Mouse (Mus musculus): ENCODE measurements around the gene Clic4.

Gene Clic4

DNA sequence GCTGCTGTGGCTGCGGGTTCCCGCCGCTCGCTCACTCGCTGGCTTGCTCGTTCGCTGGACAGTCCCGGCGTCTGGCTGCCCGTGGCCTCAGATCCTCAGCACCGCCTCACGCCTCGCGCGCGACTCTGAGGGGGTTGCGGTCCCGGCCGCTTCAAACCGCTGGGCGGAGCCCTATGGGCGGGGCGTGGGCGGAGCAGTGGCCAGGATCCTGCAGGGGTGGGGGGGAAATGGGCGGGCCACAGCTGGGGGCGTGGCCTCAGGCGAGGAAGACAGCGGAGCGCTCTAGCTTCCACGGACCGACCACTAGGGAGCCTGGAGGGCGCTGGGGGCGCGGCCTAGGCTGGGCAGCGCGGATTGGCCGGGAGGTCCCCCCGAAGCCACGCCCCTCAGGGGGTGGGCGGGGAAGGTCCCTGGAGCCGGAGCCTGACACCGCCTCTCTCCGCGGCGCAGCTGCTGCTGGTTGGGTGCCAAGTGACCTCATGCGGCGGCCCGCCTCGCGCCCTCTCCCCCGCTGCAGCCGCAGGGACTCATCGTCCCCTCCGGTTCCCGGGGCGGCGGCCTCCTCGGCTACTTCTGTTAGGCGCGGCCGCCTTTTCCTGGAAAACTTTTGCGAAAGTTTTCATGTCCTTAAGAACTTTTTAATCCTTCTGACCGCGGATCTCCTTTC lies at the start of gene Clic4:
Gene Clic4, minus strand, starts transcription at position 175 of the 667 bp plus-strand sequence.
- peak; percentile 93 to 95 for DNase-seq (ENCODE audit: low spot score in 2 of 2)

GRCm38 (mm10) chr4:135317966-135318365 lies 45.4 kb upstream of the Clic4 start:
- peak in 1 of 2 experiments; percentile 70 for DNase-seq (ENCODE audit: low spot score in 2 of 2)

DNA sequence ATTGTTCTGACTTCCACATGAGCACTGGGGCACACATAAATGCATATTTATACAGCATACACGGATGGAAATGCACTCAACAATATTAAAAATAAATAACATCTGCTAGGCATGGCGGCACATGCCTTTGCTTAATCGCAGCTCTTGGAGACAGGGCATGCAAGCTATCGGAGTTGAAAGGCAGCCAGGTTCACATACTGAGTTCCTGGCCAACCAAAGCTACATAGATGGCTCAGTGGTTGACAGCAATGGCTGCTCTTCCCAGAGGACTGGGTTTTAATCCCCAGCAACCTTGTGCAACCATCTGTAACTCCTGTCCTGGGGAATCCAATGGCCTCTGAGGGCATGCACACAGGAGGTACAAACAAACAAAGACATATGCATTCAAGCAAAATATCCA lies 44.9 kb upstream of the Clic4 start:
- no peak for DNase-seq (ENCODE audit: low spot score in 2 of 2)

DNA sequence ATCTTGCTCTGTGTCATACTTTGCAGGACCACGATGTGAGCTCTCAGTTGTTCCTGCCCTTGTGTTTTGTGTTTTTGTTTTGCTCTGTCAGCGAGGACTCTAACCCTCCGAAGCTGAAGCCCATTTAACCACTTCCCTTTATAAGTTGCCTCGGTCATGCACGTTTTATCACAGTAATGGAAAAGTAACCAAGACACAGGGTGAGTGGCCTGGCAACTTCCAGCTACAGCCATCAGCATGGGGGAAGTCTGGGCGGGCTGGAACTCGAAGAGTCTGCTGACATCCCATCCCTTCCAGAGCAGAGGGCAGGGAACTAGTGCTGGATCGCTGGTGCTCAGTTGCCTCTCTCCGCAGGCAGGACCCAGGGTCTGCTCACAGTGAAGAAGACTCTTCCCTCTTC lies 42.7 kb upstream of the Clic4 start:
- no peak for DNase-seq (ENCODE audit: low spot score in 2 of 2)

- no peak for DNase-seq (ENCODE audit: low spot score in 2 of 2)
Measured at GRCm38 (mm10) chr4:135314419-135314832, 41.8 kb upstream of the Clic4 start.

- peak in 1 of 2 experiments; percentile 34 for DNase-seq (ENCODE audit: low spot score in 2 of 2)
Measured at GRCm38 (mm10) chr4:135313761-135314241, 41.2 kb upstream of the Clic4 start.

GRCm38 (mm10) chr4:135313111-135313691 lies 40.6 kb upstream of the Clic4 start:
- DNase-seq (ENCODE audit: low spot score in 2 of 2): no peak

- DNase-seq (ENCODE audit: low spot score in 2 of 2): peak in 1 of 2 experiments; percentile 32
Measured at GRCm38 (mm10) chr4:135312706-135313105, 40.1 kb upstream of the Clic4 start.

- no peak for DNase-seq (ENCODE audit: low spot score in 2 of 2)
Measured at GRCm38 (mm10) chr4:135310371-135310770, 37.8 kb upstream of the Clic4 start.

DNA sequence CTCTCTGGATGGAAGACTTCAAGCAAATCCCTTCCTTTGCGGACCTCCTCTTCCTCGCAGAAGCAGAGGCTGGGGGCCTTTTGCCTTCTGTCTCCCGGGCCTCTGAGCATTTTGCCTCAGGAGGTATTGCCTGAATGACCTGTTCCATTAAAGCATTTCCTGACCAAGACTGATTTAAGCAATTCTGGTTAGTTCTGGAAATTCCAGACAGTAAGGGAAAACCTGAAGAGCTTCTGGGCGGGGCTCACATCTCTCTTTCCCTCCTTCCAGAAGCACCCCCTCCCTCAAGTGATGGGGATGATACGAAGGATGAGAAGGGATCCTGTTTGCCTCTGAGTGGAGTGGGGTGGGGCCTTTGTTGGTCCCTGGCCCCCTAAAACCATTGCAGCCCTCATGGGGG lies 37.1 kb upstream of the Clic4 start:
- no peak for DNase-seq (ENCODE audit: low spot score in 2 of 2)

DNA sequence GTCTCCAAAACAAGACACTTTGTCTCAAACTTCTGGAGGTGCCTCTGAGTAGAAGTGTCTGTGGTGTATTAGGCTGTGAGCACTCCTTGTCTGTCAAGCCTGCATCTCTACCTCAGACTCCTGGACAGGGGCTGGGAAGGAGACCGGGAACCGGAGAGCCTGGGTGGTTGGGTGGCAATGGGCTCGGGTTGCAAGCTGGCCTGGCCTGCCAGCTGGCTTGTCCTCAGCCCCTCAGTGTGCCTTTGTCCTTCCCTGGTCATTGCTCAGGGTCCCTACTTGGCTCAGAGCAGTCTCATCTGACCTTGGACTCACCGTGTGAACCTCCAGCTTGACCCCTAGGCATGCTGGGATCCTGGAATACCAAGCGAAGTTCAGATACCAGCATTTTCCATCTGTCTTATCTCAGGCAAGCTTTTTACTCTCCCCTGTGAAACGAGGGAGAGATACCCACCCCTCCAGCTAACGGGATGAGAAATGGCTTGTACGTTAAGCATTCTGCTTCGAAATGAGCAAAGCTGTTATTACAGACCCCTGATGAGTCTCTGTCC lies 36.6 kb upstream of the Clic4 start:
- no peak for DNase-seq (ENCODE audit: low spot score in 2 of 2)

DNA sequence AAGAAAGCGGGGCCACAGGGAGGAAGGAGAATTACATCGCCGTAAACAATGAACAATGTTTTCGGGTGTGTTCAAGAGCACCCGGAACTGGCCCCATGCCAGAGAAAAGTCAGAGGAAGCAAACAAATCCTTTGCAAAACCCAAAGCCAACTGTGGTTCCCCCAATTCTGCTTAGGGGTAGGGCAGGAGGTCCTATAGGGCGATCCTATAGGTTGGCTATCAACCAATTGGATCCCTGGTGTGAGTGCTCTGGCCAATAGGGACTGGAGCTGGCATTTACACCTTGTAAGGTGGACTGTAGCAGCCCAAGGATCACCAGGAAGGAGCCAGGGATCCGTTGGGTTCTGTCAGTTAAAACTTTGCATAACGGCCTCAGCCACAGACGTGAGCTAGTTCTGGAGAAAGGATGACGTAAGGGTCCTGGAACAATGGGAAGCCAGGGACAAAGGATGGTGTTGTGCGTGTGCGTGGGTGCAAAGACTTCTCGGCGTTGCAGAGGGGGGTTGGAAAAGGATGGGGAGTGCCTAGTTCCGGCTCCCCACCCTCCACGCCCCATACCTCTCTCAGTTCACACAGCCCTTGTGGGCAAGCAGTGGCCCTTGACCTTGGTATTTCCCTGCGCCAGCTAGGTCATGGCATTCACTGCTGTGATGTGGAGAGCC lies 34.5 kb upstream of the Clic4 start:
- no peak for DNase-seq (ENCODE audit: low spot score in 2 of 2)

DNA sequence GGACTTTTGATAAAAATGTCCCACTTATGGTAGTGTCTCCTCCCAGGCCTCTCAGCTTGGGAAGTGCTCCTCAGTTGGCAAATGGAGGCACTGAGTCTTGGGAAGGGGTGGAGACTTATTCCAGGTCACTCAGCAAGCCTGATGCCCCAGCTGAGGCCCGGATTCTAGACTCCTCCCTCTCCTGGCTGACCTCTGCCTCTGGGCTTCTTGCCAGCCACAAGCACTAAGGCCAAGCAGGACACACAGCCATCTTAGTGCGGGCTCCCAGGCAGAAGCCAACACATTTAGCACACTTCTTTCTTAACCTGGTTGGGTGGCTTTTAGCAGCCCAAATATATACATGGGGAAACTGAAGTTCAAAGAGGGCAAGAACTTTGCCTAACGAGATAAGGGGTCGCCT lies 33.9 kb upstream of the Clic4 start:
- DNase-seq (ENCODE audit: low spot score in 2 of 2): no peak

GRCm38 (mm10) chr4:135302261-135302660 lies 29.6 kb upstream of the Clic4 start:
- DNase-seq (ENCODE audit: low spot score in 2 of 2): no peak

GRCm38 (mm10) chr4:135301166-135301565 lies 28.6 kb upstream of the Clic4 start:
- no peak for DNase-seq (ENCODE audit: low spot score in 2 of 2)

DNA sequence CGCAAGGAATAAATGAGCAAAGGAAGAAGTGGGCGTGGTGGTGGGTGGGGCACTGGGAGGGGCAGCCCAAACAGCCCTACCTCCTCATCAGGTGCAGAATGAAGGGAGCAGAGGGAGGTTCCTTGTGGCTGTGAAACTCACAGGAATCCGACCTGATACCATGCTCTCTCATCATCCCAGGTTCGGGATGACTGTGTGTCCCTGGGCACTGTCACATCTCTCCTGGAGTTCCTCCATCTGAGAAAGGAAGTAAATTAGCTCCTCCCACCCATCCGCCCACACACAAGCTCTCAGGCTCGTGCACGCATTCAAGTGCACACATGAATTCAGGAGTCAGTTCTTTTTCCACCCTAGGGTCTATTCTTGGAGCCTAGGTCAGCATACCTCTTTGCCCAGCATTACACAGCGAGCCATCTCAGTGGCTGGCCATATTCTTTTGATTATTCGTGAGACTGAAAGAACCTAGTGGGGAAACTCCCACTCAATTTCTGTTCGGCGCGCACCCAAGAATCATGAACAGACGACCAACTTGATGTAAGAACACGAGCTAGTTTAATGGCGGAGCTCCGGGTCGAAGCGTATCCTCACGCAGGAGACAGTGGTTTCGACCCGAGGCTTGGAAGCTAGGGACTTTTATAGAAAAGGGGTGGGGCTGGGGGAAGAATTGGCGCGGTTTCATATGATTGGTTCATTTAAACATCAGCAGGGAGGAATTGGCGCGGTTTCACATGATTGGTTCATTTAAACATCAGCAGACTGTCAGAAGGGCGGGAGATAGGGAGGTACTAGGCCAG lies 27.8 kb upstream of the Clic4 start:
- no peak for DNase-seq (ENCODE audit: low spot score in 2 of 2)

- no peak for DNase-seq (ENCODE audit: low spot score in 2 of 2)
Measured at GRCm38 (mm10) chr4:135298680-135299079, 26.1 kb upstream of the Clic4 start.

GRCm38 (mm10) chr4:135297931-135298546 lies 25.4 kb upstream of the Clic4 start:
- DNase-seq (ENCODE audit: low spot score in 2 of 2): peak; percentile 70 to 77

DNA sequence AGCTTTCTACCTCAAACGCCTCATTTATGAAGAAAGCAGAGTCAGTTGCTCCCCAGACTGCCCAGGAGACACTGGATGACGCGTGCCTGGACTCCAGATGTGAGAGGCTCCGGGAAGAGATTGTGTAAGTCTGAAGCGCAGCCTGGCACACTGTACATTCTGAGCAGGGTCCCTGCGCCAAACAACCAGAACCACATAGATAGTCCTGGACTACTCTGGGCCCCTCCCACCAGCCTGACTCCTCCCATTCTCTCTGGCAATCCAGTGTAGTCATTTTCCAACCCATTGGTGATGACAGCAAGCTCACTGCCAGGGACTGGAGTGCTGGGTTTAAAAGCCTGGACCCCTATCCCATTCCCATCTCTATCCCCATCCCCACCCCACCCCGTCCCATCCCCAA lies 24.5 kb upstream of the Clic4 start:
- DNase-seq (ENCODE audit: low spot score in 2 of 2): no peak

- DNase-seq (ENCODE audit: low spot score in 2 of 2): no peak
Measured at GRCm38 (mm10) chr4:135296565-135296964, 24.0 kb upstream of the Clic4 start.

- no peak for DNase-seq (ENCODE audit: low spot score in 2 of 2)
Measured at GRCm38 (mm10) chr4:135293813-135294212, 21.2 kb upstream of the Clic4 start.
